ENCODE assay signal across 9 mouse cellular contexts in genomic region chr6:88116347-88117183, GRCm38 (mm10). TPM values are rescaled to one million over a fixed set of nuclear protein-coding genes. Genes with fewer than 3 reads are reported as not detected.
DNase-seq lines count a peak whose midpoint lies in the region; ATAC-seq and TF ChIP-seq lines count a peak whose summit lies in the region.
"Had no signal": no experiment of that assay in that cellular context is flagged by ENCODE, and none has a peak within 500 bp of the region (broad histone marks: within the 10 kb centered on the region; RNA-seq: fewer than 3 reads in every experiment).

No protein-coding gene starts in this region.

- no peak overlapping the region for H3K4me2 ChIP-seq in embryonic facial prominence, embryonic 12.5 days (replicated peaks)
- no peak overlapping the region for H3K4me2 ChIP-seq in hindbrain, postnatal 0 days (ENCODE audit: low read depth, low read length)
- H3K4me2 ChIP-seq in midbrain, embryonic 15.5 days, result no peak overlapping the region

- H3K27me3 ChIP-seq in embryonic facial prominence, embryonic 12.5 days, result no peaks in the 10 kb centered on the region
- no peaks in the 10 kb centered on the region; the same call in 1 of the 2 replicates for H3K27me3 ChIP-seq in embryonic facial prominence, embryonic 10.5 days (replicated peaks; ENCODE audit: low read depth, poor library complexity, severe bottlenecking)
- no peaks in the 10 kb centered on the region for H3K27me3 ChIP-seq in hindbrain, postnatal 0 days (ENCODE audit: insufficient read depth, low read length)
- H3K27me3 ChIP-seq in midbrain, embryonic 15.5 days (replicated peaks), result no peaks in the 10 kb centered on the region

- ATAC-seq in embryonic facial prominence, embryonic 12.5 days (ENCODE audit: insufficient number of reproducible peaks, insufficient read depth, low FRiP score, low TSS enrichment), result no peak
- peak; percentile 65 for ATAC-seq in hindbrain, postnatal 0 days
- ATAC-seq in midbrain, embryonic 15.5 days (replicated peaks), result peak; percentile 28; the same call in 1 of the 2 replicates

- TF ChIP-seq CTCF in hindbrain, postnatal 0 days (IDR thresholded peaks at IDR 0.05; ENCODE audit: low read depth), result no peak

- peaks cover 27% of the 10 kb centered on the region for H3K4me1 ChIP-seq in embryonic facial prominence, embryonic 12.5 days
- peaks cover 24% of the 10 kb centered on the region for H3K4me1 ChIP-seq in embryonic facial prominence, embryonic 10.5 days
- H3K4me1 ChIP-seq in hindbrain, postnatal 0 days (ENCODE audit: insufficient read depth, low read length), result 0 out of 2 replicates have a peak, but pooled peaks cover 3% of the 10 kb centered on the region
- H3K4me1 ChIP-seq in midbrain, embryonic 15.5 days, result peaks cover 6% of the 10 kb centered on the region; the same call in 1 of the 2 replicates

- H3K4me3 ChIP-seq in embryonic facial prominence, embryonic 12.5 days, result no peak overlapping the region
- H3K4me3 ChIP-seq in embryonic facial prominence, embryonic 10.5 days, result no peak overlapping the region
- H3K4me3 ChIP-seq in hindbrain, postnatal 0 days (ENCODE audit: low read length), result no peak overlapping the region
- no peak overlapping the region for H3K4me3 ChIP-seq in midbrain, embryonic 15.5 days
- H3K4me3 ChIP-seq: heart, adult 2 months had no signal

- no peaks in the 10 kb centered on the region for H3K36me3 ChIP-seq in embryonic facial prominence, embryonic 12.5 days
- no peaks in the 10 kb centered on the region for H3K36me3 ChIP-seq in embryonic facial prominence, embryonic 10.5 days (replicated peaks)
- H3K36me3 ChIP-seq in hindbrain, postnatal 0 days (ENCODE audit: insufficient read depth, low read length), result no peaks in the 10 kb centered on the region
- no peaks in the 10 kb centered on the region for H3K36me3 ChIP-seq in midbrain, embryonic 15.5 days (replicated peaks)

- 0 out of 2 replicates have a peak, but pooled peaks cover 4% of the 10 kb centered on the region for H3K9me3 ChIP-seq in embryonic facial prominence, embryonic 12.5 days
- H3K9me3 ChIP-seq in embryonic facial prominence, embryonic 10.5 days, result no peaks in the 10 kb centered on the region
- no peaks in the 10 kb centered on the region for H3K9me3 ChIP-seq in hindbrain, postnatal 0 days (ENCODE audit: low read length)
- no peaks in the 10 kb centered on the region for H3K9me3 ChIP-seq in midbrain, embryonic 15.5 days

- WGBS in embryonic facial prominence, embryonic 12.5 days, result 81% methylated on average over 21 of the region's 21 CpGs
- WGBS in embryonic facial prominence, embryonic 10.5 days, result 85% methylated on average over 21 of the region's 21 CpGs
- 48% methylated on average over 21 of the region's 21 CpGs for WGBS in hindbrain, postnatal 0 days
- WGBS in midbrain, embryonic 15.5 days, result 78% methylated on average over 21 of the region's 21 CpGs

- peak overlapping the region; percentile 7; the same call in 1 of the 2 replicates for H3K27ac ChIP-seq in embryonic facial prominence, embryonic 12.5 days
- H3K27ac ChIP-seq in embryonic facial prominence, embryonic 10.5 days (replicated peaks), result no peak overlapping the region
- H3K27ac ChIP-seq in hindbrain, postnatal 0 days, result no peak overlapping the region
- H3K27ac ChIP-seq in midbrain, embryonic 15.5 days, result no peak overlapping the region
- H3K27ac ChIP-seq: heart, adult 2 months had no signal

- no peak overlapping the region for H3K9ac ChIP-seq in embryonic facial prominence, embryonic 12.5 days
- no peak overlapping the region for H3K9ac ChIP-seq in hindbrain, postnatal 0 days (replicated peaks; ENCODE audit: low read length)
- H3K9ac ChIP-seq in midbrain, embryonic 15.5 days, result no peak overlapping the region

- no peak for DNase-seq in embryonic facial prominence, embryonic 10.5 days (ENCODE audit: low spot score)
- DNase-seq in 3T3-L1 (ENCODE audit: low read depth, low spot score), result peak; percentile 84
- peak; percentile 86 for DNase-seq in cerebellum, adult 9-10 months
- DNase-seq in hindbrain, postnatal 0 days (ENCODE audit: low spot score), result peak; percentile 86
- no peak for DNase-seq in thymus, postnatal 25 days
- DNase-seq in layer of hippocampus, postnatal 14 days (ENCODE audit: low spot score in 2 of 2), result no peak

RNA-seq across cellular contexts. Expression of gene Rpn1, which starts 32.3 kb away (rescaled TPM):
- polyA plus RNA-seq in embryonic facial prominence, embryonic 12.5 days (2016; fragmentation: Nextera tagmentation; extraction: Ambion mirVana), result 345 and 352 TPM in 2 replicates
- polyA plus RNA-seq in embryonic facial prominence, embryonic 10.5 days (2016; fragmentation: Nextera tagmentation; extraction: Ambion mirVana), result 302 and 327 TPM in 2 replicates
- total RNA-seq in hindbrain, postnatal 0 days (2014; rRNA removed), result 225 and 245 TPM in 2 replicates
- 236 and 242 TPM in 2 replicates for polyA plus RNA-seq in hindbrain, postnatal 0 days (2015; fragmentation: Nextera tagmentation; extraction: Ambion mirVana)
- polyA plus RNA-seq in midbrain, embryonic 15.5 days (2015; fragmentation: Nextera tagmentation; extraction: Ambion mirVana), result 310 and 326 TPM in 2 replicates
- 100 to 1,000 TPM; 143 to 166 TPM for total RNA-seq in layer of hippocampus, postnatal 14 days (2021)

Comparison
In these comparisons a context has a peak if more than half of its experiments do, and no peak if none do; other contexts are left out.
1. DNase-seq: peak in 3T3-L1 (single experiment), cerebellum, adult 9-10 months (single experiment) and hindbrain, postnatal 0 days (single experiment); none in embryonic facial prominence, embryonic 10.5 days (single experiment), thymus, postnatal 25 days (single experiment) and layer of hippocampus, postnatal 14 days (0 of 2).